ENCODE assay signal across 11 mouse cellular contexts in genomic region chr9:102183663-102184274, GRCm38 (mm10).
A peak's percentile ranks its signal among the peaks of the same experiment; 100 is the strongest.
DNase-seq lines count a peak whose midpoint lies in the region; ATAC-seq and TF ChIP-seq lines count a peak whose summit lies in the region.
"Had no signal": no experiment of that assay in that cellular context is flagged by ENCODE, and none has a peak within 500 bp of the region (broad histone marks: within the 10 kb centered on the region; RNA-seq: fewer than 3 reads in every experiment).

No protein-coding gene starts in this region.

- H3K4me1 ChIP-seq in hindbrain, embryonic 11.5 days (replicated peaks; ENCODE audit: control insufficient read depth, insufficient read depth, low read length): peaks cover 4% of the 10 kb centered on the region
- H3K4me1 ChIP-seq in intestine, embryonic 16.5 days (ENCODE audit: control insufficient read depth, insufficient read depth, low read length): no peaks in the 10 kb centered on the region
- H3K4me1 ChIP-seq: liver, embryonic 15.5 days had no signal

- H3K36me3 ChIP-seq in hindbrain, embryonic 11.5 days (ENCODE audit: control insufficient read depth, insufficient read depth, low read length): no peaks in the 10 kb centered on the region
- H3K36me3 ChIP-seq in intestine, embryonic 16.5 days (ENCODE audit: control insufficient read depth, insufficient read depth, low read length): no peaks in the 10 kb centered on the region
- H3K36me3 ChIP-seq: G1E; liver, embryonic 15.5 days had no signal

- no peaks in the 10 kb centered on the region for H3K27me3 ChIP-seq in hindbrain, embryonic 11.5 days (ENCODE audit: control insufficient read depth, insufficient read depth, low read length)
- H3K27me3 ChIP-seq in intestine, embryonic 16.5 days (replicated peaks; ENCODE audit: control insufficient read depth, insufficient read depth, low read length): no peaks in the 10 kb centered on the region
- H3K27me3 ChIP-seq: liver, embryonic 15.5 days had no signal

- WGBS in hindbrain, embryonic 11.5 days: 67% methylated on average over 22 of the region's 22 CpGs
- WGBS in intestine, embryonic 16.5 days: 70% methylated on average over 22 of the region's 22 CpGs

- H3K9ac ChIP-seq in hindbrain, embryonic 11.5 days (ENCODE audit: low read depth, low read length): peak overlapping the region; percentile 8; the same call in 1 of the 2 replicates
- no peak overlapping the region for H3K9ac ChIP-seq in intestine, embryonic 16.5 days (ENCODE audit: low read depth, low read length)
- H3K9ac ChIP-seq: liver, embryonic 15.5 days had no signal

- no peak for TF ChIP-seq CTCF in left cerebral cortex, adult 2 months (IDR thresholded peaks at IDR 0.05)

- intact Hi-C loops in left cerebral cortex, postnatal 4 days (cut with DNase I): no loop called here
- intact Hi-C loops in left cerebral cortex, adult 2 months (cut with DNase I): no loop called here

- no peak overlapping the region for H3K27ac ChIP-seq in left cerebral cortex, adult 2 months
- no peak overlapping the region for H3K27ac ChIP-seq in hindbrain, embryonic 11.5 days (ENCODE audit: low read depth, low read length)
- H3K27ac ChIP-seq in intestine, embryonic 16.5 days (ENCODE audit: low read length): no peak overlapping the region
- H3K27ac ChIP-seq: liver, embryonic 15.5 days had no signal

- no peak for ATAC-seq in hindbrain, embryonic 11.5 days (ENCODE audit: low FRiP score)
- ATAC-seq in intestine, embryonic 16.5 days: no peak

- DNase-seq in embryo, embryonic 10.5 days (ENCODE audit: low spot score): peak; percentile 15
- DNase-seq in embryo, embryonic 9.5 days (ENCODE audit: extremely low spot score): no peak
- DNase-seq in left cerebral cortex, postnatal 4 days: peak; percentile 75
- DNase-seq in left cerebral cortex, adult 2 months (ENCODE audit: extremely low spot score in 1 of 2, low spot score in 2 of 2): no peak
- DNase-seq in cerebellum, adult 18-20 months: peak; percentile 48 to 53
- DNase-seq in hindbrain, embryonic 11.5 days (ENCODE audit: low spot score): no peak
- DNase-seq in kidney, postnatal 4 days: no peak
- DNase-seq: right cerebral cortex, postnatal 4 days had no signal

- H3K9me3 ChIP-seq in hindbrain, embryonic 11.5 days (ENCODE audit: control insufficient read depth, low read length): no peaks in the 10 kb centered on the region
- no peaks in the 10 kb centered on the region for H3K9me3 ChIP-seq in intestine, embryonic 16.5 days (ENCODE audit: control insufficient read depth, low read length)
- H3K9me3 ChIP-seq: liver, embryonic 15.5 days had no signal

- H3K4me2 ChIP-seq in hindbrain, embryonic 11.5 days (replicated peaks; ENCODE audit: low read depth, low read length): no peak overlapping the region
- no peak overlapping the region for H3K4me2 ChIP-seq in intestine, embryonic 16.5 days (ENCODE audit: low read depth, low read length)
- H3K4me2 ChIP-seq: liver, embryonic 15.5 days had no signal

- no peak overlapping the region for H3K4me3 ChIP-seq in left cerebral cortex, adult 2 months
- no peak overlapping the region for H3K4me3 ChIP-seq in hindbrain, embryonic 11.5 days (ENCODE audit: low read depth, low read length)
- H3K4me3 ChIP-seq in intestine, embryonic 16.5 days (ENCODE audit: low read length): no peak overlapping the region
- H3K4me3 ChIP-seq: liver, embryonic 15.5 days had no signal

Comparison
In these comparisons a context has a peak if more than half of its experiments do, and no peak if none do; other contexts are left out.
1. DNase-seq: peak in embryo, embryonic 10.5 days (single experiment), left cerebral cortex, postnatal 4 days (single experiment) and cerebellum, adult 18-20 months (2 of 2); none in embryo, embryonic 9.5 days (single experiment), left cerebral cortex, adult 2 months (0 of 2), hindbrain, embryonic 11.5 days (single experiment) and kidney, postnatal 4 days (0 of 2).